Mouse (Mus musculus) monocyte, adult 2 months (primary cell): Measurements from ENCODE around the gene Dgkd.

Source experiments
- DNase-seq, 2 experiments: peaks; one replicate each; pipeline ENCODE4 v3.0.0; 2022; ENCODE audit warnings: low spot score in 2 of 2, low read depth in 1 of 2

Dgkd gene

DNA sequence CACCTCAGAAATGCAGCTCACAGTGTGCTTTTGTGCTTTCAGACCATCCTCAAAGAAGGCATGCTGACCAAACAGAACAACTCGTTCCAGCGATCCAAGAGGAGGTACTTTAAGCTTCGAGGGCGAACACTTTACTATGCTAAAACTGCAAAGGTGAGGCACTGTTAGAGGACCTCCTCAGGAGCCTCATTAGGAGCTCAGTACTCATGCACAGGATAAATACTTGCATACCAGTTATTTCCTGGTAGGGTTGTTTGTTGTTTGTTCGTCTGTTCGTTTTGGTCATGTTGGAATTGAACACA lies 27.2 kb downstream of the Dgkd start:
- no peak for DNase-seq

DNA sequence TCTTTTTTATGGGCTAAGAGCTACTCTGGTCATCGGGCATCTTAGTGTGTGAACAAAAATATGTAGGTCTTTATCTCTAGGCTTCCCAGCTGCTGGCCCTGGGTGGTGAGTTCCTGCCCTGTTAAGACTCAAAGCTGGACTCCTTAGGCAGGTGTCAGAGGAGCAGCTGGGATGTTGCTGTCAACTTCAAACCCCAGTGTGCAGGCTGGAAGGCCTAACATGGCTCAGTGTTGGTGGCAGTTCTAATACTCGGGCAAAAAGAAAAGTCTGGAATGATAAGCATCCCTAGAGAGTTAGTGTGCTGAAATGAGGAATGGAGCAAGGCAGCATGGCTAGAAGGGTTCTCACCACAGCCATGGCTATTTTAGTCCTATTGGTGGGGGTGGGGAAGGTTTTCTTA lies 27.8 kb downstream of the Dgkd start:
- DNase-seq: no peak

GRCm38 (mm10) chr1:87881726-87882125 lies 28.6 kb downstream of the Dgkd start:
- DNase-seq: no peak

- DNase-seq: no peak
These were observed 29.5 kb downstream of the Dgkd start for GRCm38 (mm10) chr1:87882554-87882953.

GRCm38 (mm10) chr1:87890960-87891359 lies 37.9 kb downstream of the Dgkd start:
- DNase-seq: no peak

DNA sequence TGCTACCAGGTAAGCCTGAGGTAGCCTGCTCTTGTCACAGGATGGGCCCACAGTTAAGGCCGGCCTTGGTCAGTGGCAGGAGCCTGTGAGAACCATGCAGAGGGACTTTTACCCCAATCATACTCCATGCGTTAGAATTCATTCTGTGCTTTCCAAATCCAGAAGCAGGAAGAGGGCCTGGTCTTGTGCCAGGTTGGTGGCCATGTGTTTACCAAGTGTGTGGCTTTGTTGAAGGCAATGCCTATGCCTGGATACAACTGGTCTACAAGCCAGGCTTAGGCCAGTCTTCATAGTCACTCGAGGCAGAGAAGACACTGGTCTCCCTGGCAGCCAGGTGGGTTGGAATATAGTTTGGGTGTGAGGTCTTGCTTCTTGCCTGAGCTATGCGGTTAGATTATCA lies 38.5 kb downstream of the Dgkd start:
- DNase-seq: no peak

GRCm38 (mm10) chr1:87892499-87892898 lies 39.4 kb downstream of the Dgkd start:
- no peak for DNase-seq

DNA sequence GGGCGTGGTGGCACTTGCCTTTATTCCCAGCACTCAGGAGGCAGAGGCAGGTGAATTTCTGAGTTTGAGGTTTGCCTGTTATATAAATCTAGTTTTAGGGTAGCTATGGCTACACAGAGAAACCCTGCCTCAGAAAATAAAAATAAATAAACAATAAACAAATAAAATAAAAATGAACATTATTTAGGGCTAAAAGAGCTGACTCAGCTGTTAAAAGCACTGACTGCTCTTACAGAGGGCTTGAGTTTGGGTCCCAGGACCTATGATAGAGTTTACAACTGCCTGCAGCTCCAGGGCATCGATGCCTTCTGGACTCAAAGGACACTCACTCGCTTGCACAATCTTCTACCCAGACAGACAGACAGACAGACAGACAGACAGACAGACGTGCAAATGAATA lies 40.3 kb downstream of the Dgkd start:
- DNase-seq: no peak

- DNase-seq: no peak
These were observed 43.8 kb downstream of the Dgkd start for GRCm38 (mm10) chr1:87896921-87897320.

DNA sequence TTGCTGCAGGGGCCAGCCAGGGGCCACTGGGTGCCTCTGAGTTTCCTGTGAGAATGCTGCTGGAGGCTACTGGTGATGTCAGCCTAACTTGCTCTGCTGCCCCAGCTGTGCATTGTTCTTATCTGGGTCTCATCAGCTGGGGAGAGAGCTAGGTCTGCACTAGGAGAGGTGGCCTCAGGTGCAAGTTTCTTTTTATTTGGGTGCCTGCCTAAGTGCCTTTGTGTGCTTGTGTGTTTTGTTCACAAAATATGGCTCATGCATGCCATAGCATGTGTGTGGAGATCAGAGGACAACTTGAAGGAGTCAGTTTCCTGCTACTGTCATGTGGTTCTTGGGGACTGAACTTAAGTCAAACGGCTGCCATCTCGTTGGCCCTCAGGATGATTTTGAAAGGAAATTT lies 46.6 kb downstream of the Dgkd start:
- DNase-seq: no peak

DNA sequence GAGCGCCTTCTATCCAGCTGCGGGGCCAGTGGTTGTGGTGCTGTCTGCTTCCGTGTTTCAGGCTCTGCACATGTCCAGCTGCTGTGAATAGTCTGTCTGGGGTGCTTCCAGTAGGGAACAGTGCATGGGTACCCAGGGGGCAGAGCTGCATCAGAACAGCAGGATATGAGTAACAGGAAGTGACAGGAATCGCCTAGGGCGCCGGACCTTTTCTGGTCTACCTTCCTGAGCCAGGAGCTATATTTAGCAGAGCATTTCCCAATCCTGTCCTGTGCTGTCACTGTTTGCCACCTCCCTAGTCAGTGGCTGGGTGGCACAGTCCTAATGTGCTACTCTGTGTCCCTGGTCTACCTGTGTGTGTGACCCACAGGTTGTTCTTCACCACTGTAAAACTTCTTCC lies 47.9 kb downstream of the Dgkd start:
- peak in 1 of 2 experiments; percentile 37 for DNase-seq

DNA sequence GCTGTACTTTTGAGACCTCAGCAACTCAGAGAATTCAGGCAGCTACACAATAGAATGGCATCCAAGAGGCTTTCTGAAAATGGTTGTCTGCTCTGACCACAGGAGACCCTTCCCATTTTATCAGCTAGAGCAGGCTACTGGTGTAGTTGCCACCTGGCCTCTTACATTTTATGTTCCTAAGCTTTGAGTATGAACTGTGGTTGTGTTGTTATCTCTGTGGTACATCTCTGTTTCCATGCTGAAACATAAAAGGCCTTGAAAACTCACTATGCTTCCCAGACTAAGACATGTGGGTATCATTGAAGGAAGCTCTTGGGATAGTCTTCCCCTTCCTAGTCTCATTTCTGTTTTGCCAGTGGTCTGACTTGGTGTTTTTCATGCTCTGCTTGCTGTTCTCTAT lies 49.1 kb downstream of the Dgkd start:
- no peak for DNase-seq

GRCm38 (mm10) chr1:87906361-87906956 lies 53.4 kb downstream of the Dgkd start:
- DNase-seq: no peak

DNA sequence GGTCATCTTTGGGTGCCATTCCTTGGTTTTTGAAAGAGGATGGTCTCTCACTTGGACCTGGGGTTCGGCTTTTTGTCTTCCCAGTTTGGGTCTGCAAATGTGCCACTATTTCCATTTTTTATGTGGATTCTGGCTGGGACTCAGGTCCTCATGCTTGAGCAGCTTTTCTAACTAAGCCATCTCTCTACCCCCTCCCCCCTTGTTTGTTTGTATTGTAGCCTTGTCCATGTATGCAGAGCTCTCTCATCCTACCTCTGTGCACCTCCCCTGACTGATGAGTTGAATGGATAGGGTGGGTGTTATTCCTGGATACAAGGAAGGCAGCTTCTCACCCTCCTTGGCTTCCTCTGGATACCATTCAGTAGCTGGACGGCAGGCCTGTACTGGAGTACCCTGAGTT lies 54.9 kb downstream of the Dgkd start:
- no peak for DNase-seq

- DNase-seq: no peak
These were observed 55.6 kb downstream of the Dgkd start for GRCm38 (mm10) chr1:87908736-87909135.

DNA sequence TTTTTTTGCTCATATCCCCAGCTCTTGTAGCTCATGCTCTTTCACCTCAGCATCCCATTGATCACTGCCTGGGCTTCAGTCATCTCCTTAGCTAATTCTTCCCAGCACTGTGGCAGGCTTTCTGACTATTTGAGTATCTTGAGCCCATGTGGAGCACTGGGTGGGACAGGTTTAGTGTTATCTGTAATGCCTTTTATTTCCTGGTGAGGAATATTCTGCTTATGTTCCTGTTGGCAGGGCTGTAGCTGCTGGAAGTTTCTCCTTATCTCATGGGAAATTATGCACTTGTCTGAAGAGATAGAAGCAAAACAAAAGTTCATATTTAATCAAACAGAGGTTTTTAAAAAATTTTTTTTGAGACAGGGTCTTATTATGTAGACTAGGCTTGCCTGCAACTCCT lies 56.5 kb downstream of the Dgkd start:
- no peak for DNase-seq

DNA sequence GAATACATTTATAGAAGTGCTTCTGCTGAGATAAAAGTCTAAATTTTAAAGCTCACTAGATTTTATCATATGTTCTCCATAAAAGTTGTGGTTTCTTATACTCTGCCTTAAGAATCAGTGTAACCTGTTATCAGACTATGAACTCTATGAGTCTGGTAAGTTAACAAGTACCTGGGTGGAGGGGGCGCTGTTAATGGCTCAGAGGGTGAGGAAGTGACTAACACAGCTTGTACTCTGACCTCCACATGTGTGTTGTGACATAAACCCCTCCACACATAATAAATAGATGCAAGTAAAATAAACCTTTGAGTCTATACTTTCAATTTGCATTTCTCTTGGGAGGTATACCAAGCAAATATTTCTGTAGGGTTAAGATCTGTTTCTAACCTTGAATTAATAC lies 57.3 kb downstream of the Dgkd start:
- DNase-seq: no peak

DNA sequence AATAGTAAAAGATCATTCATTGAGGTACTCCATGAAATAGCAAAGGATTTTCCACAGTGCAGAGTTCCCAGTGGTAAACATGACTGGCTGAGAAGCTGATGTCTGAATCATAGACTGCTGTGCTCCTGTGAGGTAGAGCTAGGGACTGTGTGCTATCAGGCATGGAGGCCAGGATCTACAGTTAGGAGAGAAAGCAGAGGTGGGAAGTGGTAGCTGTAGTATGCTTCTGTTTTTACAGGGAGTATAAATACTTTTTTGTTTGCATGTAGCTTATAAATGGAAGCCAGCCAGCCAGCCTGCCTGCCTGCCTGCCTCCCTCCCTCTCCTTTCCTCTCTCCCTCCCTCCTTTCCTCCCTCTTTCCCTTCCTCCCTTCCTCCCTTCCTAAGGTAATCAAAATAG lies 60.3 kb downstream of the Dgkd start:
- no peak for DNase-seq

GRCm38 (mm10) chr1:87917361-87917760 lies 64.3 kb downstream of the Dgkd start:
- no peak for DNase-seq

DNA sequence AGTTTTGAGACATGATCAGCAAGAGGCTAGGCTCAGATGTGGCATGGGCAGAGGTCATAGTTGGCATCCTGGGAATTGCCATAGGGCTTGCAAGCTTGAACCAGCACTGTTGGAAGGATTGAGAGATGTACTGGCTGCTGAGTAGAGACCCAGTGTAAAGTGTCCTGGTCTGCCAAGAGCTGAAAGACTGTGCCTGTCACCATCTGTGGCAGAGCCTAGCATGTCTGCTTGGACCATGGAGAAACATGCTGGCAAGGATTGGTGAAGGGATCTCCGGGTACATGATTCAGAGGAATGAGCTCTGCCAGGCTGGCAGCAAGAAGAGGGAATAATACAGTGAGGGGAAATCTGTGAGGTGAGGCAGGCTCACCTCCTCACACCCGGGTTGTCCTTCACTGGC lies 65.0 kb downstream of the Dgkd start:
- no peak for DNase-seq

- DNase-seq: no peak
These were observed 67.0 kb downstream of the Dgkd start for GRCm38 (mm10) chr1:87920056-87920614.

DNA sequence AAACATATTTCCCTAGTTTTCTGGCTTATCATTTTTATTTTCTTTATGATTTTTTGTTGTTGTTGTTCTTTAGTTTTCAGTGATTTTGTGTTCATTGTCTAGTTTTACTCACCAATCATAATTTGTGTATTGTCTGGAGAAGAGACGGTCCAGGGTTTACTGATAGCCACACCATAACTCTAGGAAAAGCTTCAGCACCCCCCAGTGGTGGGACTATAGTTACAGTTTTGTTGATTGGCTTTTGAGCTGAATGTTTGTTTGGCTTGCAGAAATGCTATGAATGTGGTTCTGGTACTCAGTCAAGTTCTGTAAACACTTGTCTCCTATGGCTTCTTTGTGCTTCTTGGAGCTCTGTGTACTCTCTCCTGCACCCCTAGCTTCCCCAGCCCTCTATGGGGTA lies 69.6 kb downstream of the Dgkd start:
- no peak for DNase-seq

DNA sequence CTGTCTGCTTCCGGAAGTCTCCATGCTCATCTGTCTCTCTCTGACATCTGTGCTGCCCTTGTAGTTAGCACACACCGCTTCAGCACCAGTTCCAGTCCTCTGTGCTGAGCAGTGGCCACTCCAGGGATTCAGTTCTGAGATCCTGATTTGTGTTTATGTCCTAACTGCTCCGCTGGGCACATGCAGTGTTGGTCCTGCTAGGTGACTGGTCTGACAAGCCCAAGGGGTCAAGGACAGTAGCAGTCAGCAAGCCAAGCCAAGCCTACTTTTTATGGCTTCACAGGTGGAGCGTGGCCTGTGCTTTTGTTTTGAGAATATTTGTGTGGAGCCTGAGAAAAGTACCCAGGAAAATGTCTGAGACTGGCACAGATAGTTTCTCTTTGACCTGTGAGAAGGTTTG lies 71.8 kb downstream of the Dgkd start:
- no peak for DNase-seq

- no peak for DNase-seq
These were observed 76.6 kb downstream of the Dgkd start for GRCm38 (mm10) chr1:87929730-87930129.
